Mouse (Mus musculus): ENCODE measurements around the gene Cd274.

Gene Cd274

GRCm38 (mm10) chr19:29365105-29365504 is 2.1 kb upstream of the Cd274 start:
- no peak for DNase-seq

DNA sequence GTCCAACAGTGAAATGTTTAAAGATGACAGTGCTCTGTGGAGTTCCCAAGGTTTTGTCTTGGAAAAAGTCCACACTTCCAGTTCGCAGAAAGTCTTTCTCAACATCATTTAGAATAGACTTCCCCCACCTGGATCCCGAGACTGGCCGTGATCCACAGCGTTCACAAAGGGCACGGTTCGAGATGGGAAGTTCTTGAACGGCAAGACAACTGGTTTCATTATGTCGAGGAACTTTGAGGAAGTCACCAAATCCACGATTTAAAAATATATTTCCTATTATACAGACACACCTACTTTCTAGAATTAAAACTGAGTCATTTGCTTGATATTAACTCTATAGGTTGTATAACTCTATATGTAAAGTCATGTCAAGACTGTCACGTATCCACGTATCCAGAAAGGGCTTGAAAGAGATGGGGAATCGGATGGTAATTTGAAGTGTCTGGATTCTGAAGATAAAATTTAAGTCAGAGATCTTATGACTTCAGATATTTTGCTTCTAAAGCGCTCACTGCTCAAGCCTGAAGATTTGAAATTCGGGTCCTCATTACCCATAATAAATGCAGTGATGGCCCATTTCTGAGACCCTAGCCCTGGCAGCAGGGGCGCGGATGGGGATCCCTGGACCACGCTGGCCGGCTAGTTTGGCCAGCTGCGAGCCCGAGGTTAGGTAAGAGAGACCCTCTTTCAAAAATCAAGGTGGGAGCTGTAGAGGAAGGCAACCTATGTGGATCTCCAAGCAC is 858 bp upstream of the Cd274 start:
- no peak for DNase-seq

GRCm38 (mm10) chr19:29368041-29368440 is 786 bp downstream of the Cd274 start:
- no peak for DNase-seq

- DNase-seq, result no peak
These were observed 1.5 kb downstream of the Cd274 start for GRCm38 (mm10) chr19:29368671-29369309.

DNA sequence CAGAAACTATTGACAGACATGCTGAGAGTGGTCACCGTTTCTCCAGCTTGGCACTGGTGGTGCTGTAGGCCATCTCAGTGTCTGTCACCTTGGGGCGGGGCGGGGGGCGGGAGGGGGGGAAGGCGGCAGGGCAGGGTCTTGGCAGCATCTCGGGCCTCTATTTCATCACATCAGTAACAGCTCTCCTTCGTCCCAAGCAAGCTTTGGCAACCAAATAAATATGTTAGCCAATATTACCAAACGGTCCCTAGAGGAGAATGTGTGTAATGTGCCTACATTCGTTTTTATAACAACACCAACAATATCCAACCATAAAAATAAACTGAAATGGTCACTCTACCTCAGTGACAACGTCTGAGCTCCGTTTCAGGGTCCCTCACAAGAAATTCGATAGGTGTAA is 2.9 kb downstream of the Cd274 start:
- no peak for DNase-seq

DNA sequence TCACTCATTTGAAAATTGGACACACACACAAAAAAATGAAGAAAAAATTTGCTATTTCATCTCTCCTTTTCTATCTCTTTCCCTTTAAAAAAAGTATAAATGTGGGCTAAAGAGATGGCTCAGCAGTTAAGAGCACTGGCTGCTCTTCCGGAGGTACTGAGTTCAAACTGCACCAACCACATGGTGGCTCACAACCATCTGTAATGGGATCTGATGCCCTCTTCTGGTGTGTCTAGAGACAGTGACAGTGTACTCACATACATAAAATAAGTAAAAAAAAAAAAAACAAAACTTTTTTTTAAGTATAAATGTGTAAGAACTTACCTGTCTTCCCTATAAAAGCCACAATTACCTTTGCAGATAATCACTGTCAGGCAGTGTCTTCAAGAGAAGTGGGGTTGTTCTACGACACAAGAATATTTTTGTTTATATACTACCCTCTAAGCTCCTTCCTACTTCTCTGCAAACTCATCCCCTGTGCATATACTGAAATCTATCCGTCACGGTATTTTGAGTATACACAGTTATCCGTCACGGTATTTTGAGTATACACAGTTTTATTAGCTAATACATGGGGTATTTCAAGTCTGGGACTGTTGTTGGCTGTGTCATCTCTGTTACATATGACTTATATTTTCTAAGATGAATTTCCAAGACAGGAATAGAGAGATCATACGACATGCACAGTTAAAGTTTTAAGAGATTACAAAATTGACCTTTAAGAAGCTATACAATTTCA is 3.5 kb downstream of the Cd274 start:
- DNase-seq, result no peak

DNA sequence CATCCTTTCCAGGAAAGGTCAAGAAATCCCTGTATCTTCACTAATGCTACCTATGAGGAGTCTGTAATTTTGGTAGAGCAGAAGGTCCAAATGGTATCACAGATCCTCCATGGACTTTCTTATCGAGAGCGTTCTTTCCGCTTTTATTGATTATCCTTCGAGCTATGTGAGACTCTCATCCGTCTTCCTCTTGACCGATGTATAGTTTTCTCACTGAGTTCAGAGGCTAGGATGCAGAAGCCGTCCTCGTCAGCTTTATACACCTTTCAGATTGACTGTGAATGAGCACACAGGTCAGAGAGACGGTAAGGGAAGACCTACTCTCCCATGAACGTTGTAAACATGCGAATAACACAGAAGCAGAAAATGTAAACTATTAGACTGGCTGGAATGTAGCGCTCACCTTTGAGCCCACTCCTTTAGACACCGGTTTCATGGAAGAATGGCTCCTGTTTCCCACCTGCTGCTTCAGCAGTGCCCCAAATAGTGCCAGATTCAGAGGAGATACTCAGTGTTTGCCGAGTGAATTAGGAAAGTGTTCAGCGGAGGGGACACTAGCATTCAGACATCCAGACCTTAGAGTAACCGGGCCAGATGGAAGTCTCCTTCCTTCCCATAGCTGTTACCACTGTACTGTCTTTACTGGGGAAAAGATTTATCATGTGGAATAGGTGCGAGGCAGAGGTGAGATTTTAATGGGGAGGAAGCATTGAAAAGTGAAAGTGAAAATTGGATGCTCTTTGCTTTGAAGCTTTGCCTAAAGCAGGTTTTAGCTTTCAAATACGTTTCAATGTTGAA is 4.2 kb downstream of the Cd274 start:
- DNase-seq, result no peak

GRCm38 (mm10) chr19:29372138-29372537 is 4.9 kb downstream of the Cd274 start:
- no peak for DNase-seq

DNA sequence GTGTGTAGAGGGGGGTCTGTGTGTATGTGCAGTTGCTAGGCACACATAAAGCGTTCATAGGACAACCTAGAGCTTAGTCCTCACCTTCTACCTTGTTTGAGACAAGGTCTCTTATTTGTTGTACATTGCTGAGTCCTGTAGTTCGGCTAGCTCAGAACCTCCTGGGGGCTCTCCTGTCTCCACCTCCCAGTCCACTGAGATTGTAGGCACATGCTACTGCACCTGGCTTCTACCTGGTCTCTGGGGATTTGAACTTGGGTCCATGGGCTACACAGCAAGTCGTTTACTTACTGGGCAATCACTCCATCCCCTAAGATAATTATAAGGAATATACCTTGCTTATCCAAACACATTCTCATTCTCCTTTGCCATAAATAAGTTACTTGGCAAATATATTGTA is 5.4 kb downstream of the Cd274 start:
- no peak for DNase-seq

DNA sequence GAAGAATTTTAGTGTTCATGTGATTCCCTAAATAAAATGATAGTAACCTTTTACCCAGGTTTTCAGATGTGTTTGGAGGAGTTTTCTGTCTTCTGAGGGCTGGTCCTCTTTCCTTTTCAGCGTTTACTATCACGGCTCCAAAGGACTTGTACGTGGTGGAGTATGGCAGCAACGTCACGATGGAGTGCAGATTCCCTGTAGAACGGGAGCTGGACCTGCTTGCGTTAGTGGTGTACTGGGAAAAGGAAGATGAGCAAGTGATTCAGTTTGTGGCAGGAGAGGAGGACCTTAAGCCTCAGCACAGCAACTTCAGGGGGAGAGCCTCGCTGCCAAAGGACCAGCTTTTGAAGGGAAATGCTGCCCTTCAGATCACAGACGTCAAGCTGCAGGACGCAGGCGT is 6.2 kb downstream of the Cd274 start:
- DNase-seq, result no peak

GRCm38 (mm10) chr19:29374947-29375346 is 7.7 kb downstream of the Cd274 start:
- DNase-seq, result no peak

DNA sequence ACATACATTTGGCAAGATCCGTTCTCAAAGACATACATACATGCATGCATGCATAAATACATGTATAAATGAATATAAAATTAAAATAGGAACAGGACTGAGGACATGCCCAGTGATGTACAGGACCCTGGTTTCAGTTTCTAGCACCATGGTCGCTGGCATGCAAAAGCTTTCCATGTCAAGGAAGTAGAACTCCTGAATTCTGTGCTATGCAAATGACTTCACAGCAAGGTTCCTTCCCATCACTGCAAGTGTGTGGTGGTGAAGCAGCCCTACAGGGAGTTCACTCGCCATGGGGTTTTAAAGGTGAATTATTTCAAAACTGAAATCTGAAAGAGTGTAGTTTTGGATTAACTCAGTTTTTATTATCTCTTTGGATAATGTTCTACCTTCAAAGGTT is 9.1 kb downstream of the Cd274 start:
- DNase-seq, result no peak

GRCm38 (mm10) chr19:29379839-29380603 is 12.8 kb downstream of the Cd274 start:
- DNase-seq, result no peak

DNA sequence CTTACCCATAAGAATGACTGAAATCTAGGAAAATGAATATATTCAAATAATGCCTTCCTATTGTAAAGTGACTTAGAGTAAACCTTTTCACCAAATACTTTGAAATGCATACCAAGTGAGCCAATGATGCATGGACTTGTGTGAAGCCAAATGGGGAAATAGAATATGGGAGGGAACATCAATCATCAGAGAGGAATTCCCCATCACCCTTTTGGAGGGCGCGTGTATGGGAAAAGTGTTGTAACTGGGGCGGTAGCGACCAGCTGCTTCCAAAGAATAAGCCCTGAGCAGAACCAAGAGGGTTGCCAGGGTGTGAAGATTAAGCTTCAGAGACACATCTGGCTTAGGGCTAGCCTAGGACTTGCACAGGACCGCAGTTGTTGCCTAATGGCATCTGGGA is 16.1 kb downstream of the Cd274 start:
- no peak for DNase-seq

GRCm38 (mm10) chr19:29384412-29384811 is 17.2 kb downstream of the Cd274 start:
- DNase-seq, result no peak

DNA sequence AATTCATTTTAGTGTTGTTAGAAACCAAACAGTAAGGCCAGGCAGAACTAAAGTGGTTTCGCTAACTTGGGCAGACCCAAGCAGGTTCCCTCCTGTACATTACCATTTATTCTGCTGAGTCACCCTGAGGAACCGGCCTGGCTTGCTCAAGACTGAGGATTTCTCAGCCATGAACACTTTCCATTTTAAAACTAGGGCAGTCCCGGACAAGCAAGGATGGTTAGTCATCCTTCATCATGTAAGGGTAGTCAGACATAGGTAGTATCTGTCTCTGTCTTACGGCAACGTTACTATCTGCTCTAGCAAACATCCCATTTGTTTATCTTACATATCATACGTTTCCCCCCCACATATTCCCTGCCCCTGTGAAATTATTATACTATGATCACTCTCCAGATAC is 17.7 kb downstream of the Cd274 start:
- DNase-seq, result no peak

- no peak for DNase-seq
These were observed 18.6 kb downstream of the Cd274 start for GRCm38 (mm10) chr19:29385822-29386221.

DNA sequence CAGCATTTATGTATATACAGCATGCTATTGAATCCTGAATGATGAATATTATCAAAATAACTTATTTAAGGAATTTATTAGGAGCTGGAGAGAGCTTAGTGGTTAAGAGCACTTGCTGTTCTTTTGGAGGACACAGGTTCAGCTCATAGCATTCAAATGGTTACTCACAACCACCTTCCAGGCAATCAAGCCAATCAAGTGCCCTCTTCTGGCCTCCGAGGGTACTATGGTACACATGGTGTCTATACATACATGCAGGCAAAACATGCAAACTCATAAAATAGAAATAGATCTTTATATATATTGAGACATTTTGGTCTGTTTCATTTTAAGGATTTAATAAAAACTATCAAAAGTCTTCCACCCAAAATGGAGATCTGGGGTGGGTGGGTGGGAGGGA is 21.6 kb downstream of the Cd274 start:
- DNase-seq, result no peak

DNA sequence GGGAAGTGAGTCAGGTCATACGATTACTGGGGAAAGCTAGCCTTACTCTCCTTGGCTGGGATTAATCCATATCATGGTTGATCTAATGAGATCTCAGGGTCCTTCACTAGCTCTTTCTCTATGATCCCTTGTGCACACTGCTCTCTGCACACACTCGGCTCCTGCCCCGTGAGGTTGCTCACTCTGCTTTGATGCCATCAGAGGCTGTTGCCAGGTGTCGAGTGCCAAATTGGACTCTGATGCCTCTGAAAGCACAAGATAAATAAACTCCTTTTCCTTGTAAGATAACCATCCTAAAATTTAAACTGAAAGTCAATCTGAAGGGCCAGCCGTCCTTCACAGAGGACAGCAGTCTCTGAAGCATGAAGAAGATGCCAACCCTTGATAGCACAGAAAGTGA is 23.2 kb downstream of the Cd274 start:
- no peak for DNase-seq

DNA sequence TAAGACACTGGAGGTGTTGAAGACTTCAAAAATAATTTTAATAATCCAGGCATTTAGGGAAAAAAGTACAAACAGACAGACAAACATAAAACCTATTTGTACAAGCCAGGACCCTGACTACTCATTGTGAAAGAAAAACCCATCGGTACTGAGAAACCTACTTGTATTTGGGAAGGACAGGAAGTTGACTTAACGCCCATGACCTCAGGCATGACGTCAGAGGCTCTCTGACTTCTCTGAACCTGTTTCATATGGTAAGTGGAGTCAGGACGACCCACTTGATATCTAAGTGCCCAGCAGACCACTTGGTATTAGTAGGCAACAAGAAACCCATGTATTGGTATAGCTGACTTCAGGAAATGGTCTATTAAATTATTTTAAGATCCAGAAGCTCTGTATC is 24.0 kb downstream of the Cd274 start:
- DNase-seq, result no peak

GRCm38 (mm10) chr19:29393333-29393732 is 26.1 kb downstream of the Cd274 start:
- DNase-seq, result no peak

DNA sequence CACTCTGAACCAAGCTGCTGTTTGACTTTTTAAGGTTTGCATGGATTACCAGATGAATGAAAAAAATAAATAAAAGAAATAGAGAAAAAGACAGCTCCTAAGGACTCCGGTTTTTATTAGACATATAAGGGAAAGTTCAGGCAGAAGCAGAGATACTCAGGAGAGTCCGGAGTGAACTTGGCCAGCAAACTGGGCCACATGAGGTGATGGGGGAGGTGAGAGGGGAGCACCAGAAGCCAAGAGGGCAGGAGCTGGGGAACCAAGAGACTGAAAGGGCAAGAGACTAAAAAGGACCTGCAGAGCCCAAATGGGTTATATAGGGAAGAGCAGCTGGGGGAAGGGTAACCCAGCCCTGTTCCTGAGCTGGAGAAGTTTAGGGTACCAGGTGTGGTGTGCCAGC is 27.5 kb downstream of the Cd274 start:
- DNase-seq, result no peak
